Mouse (Mus musculus) E14TG2a.4 (cell line): ENCODE data around the gene Golph3l.

Experiments
- CTCF ChIP-seq: conservative IDR thresholded peaks from 2 replicates; pipeline ENCODE4 v1.5.1; 2014; ENCODE audit warnings: low read length
- NANOG ChIP-seq: IDR thresholded peaks from 2 replicates; pipeline ENCODE4 v1.6.1; 2014; ENCODE audit warnings: borderline replicate concordance, low read length, mixed read lengths

DNA sequence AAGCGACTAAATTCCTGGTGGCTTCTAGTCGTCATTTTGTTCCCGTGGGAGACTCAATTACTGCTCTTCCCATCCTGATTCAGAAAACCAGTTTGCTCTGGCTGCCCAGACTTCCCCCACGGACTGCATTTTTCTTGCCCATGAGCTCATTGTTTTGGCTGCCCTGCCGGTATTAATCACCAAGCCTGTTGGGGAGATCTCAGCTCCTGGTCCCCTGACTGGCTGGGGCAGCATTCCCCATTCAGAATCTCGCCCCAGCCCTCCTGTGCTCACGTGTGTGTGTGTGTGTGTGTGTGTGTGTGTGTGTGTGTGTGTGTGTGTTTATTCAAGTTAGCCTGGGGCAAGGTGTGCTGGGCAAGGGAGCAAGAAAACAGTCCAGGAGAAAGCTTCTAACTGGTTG, 79.3 kb downstream of the Golph3l start:
- TF ChIP-seq CTCF (no peak), NANOG (no peak)
